Mouse (Mus musculus): ENCODE measurements around the gene Gm49721.
"Not testable (repeated sequence)": the region's sequence is repeated elsewhere in the genome, so short reads cannot be mapped to it uniquely, and the experiment has no call there.

The Gm49721 gene

GRCm38 (mm10) chr17:6980144-6980543 is 1.4 kb downstream of the Gm49721 start:
- DNase-seq (ENCODE audit: low spot score): not testable (repeated sequence)

GRCm38 (mm10) chr17:6986118-6986517 is 7.4 kb downstream of the Gm49721 start:
- DNase-seq (ENCODE audit: low spot score): not testable (repeated sequence)

GRCm38 (mm10) chr17:6995504-6995903 is 16.8 kb downstream of the Gm49721 start:
- DNase-seq (ENCODE audit: low spot score): not testable (repeated sequence)

- DNase-seq (ENCODE audit: low spot score): not testable (repeated sequence)
Measured at GRCm38 (mm10) chr17:6996826-6997225, 18.1 kb downstream of the Gm49721 start.

GRCm38 (mm10) chr17:6997778-6998490 is 19.2 kb downstream of the Gm49721 start:
- not testable (repeated sequence) for DNase-seq (ENCODE audit: low spot score)

GRCm38 (mm10) chr17:7001790-7002585 is 23.3 kb downstream of the Gm49721 start:
- DNase-seq (ENCODE audit: low spot score): not testable (repeated sequence)

GRCm38 (mm10) chr17:7003392-7003791 is 24.7 kb downstream of the Gm49721 start:
- DNase-seq (ENCODE audit: low spot score): not testable (repeated sequence)

GRCm38 (mm10) chr17:7005646-7006045 is 26.9 kb downstream of the Gm49721 start:
- not testable (repeated sequence) for DNase-seq (ENCODE audit: low spot score)

- DNase-seq (ENCODE audit: low spot score): not testable (repeated sequence)
Measured at GRCm38 (mm10) chr17:7008885-7009284, 30.2 kb downstream of the Gm49721 start.

GRCm38 (mm10) chr17:7009440-7009839 is 30.7 kb downstream of the Gm49721 start:
- DNase-seq (ENCODE audit: low spot score): not testable (repeated sequence)

GRCm38 (mm10) chr17:7009901-7010300 is 31.2 kb downstream of the Gm49721 start:
- not testable (repeated sequence) for DNase-seq (ENCODE audit: low spot score)

GRCm38 (mm10) chr17:7014190-7014589 is 35.5 kb downstream of the Gm49721 start:
- DNase-seq (ENCODE audit: low spot score): not testable (repeated sequence)

GRCm38 (mm10) chr17:7025257-7025656 is 46.6 kb downstream of the Gm49721 start, which contains the start of gene Gm1604a:
Gene Gm1604a, plus strand, starts transcription at chr17:7025568.
- not testable (repeated sequence) for DNase-seq (ENCODE audit: low spot score)

GRCm38 (mm10) chr17:7025764-7026346 is 47.2 kb downstream of the Gm49721 start:
- DNase-seq (ENCODE audit: low spot score): not testable (repeated sequence)

- DNase-seq (ENCODE audit: low spot score): not testable (repeated sequence)
Measured at GRCm38 (mm10) chr17:7030204-7030603, 51.5 kb downstream of the Gm49721 start.

- DNase-seq (ENCODE audit: low spot score): not testable (repeated sequence)
Measured at GRCm38 (mm10) chr17:7030622-7031174, 52.0 kb downstream of the Gm49721 start.

- DNase-seq (ENCODE audit: low spot score): not testable (repeated sequence)
Measured at GRCm38 (mm10) chr17:7033192-7034166, 54.8 kb downstream of the Gm49721 start.

GRCm38 (mm10) chr17:7068997-7069539 is 90.4 kb downstream of the Gm49721 start:
- not testable (repeated sequence) for DNase-seq (ENCODE audit: low spot score)

GRCm38 (mm10) chr17:7069561-7070240 is 91.0 kb downstream of the Gm49721 start:
- DNase-seq (ENCODE audit: low spot score): not testable (repeated sequence)

- DNase-seq (ENCODE audit: low spot score): not testable (repeated sequence)
Measured at GRCm38 (mm10) chr17:7074494-7074893, 95.8 kb downstream of the Gm49721 start.
